Mouse (Mus musculus) myocyte (in vitro differentiated cells): ENCODE data around the gene Nrip1. TPM values are rescaled to one million over a fixed set of nuclear protein-coding genes. Genes with fewer than 3 reads are reported as not detected.
A peak's percentile ranks its signal among the peaks of the same experiment; 100 is the strongest.

Source experiments
- H3K27me3 ChIP-seq: one replicate; pipeline ENCODE4 v1.6.1; 2011; ENCODE audit not compliant: control insufficient read depth, insufficient read depth, insufficient read length
- H3K36me3 ChIP-seq: one replicate; pipeline ENCODE4 v1.6.1; 2011; ENCODE audit not compliant: control insufficient read depth, insufficient read depth
- H3K4me2 ChIP-seq: one replicate; pipeline ENCODE4 v1.6.1; 2011; ENCODE audit warnings: low read depth, control low read depth
- H3K4me3 ChIP-seq: one replicate; pipeline ENCODE4 v1.5.1; 2011; ENCODE audit warnings: mild to moderate bottlenecking, control low read depth, moderate library complexity
- H3K79me2 ChIP-seq: one replicate; pipeline ENCODE4 v1.6.1; 2011; ENCODE audit not compliant: control insufficient read depth, insufficient read depth
- H3ac ChIP-seq: one replicate; pipeline ENCODE4 v1.6.1; 2011; ENCODE audit not compliant: control insufficient read depth, insufficient read length
- CEBPB ChIP-seq: IDR thresholded peaks from 2 replicates; pipeline ENCODE4 v1.6.1; 2011; ENCODE audit warnings: mild to moderate bottlenecking, moderate library complexity; ENCODE audit not compliant: poor library complexity, insufficient read depth, severe bottlenecking
- E2F4 ChIP-seq: IDR thresholded peaks from one replicate; pipeline ENCODE4 v1.6.1; 2011; ENCODE audit warnings: mild to moderate bottlenecking, control low read depth, moderate library complexity; ENCODE audit not compliant: insufficient read depth
- MAX ChIP-seq: IDR thresholded peaks from one replicate; pipeline ENCODE4 v1.6.1; 2011; ENCODE audit warnings: low read depth, mild to moderate bottlenecking, control low read depth
- MYOD1 ChIP-seq, 3 experiments: IDR thresholded peaks; one replicate each; pipeline ENCODE4 v1.6.1; 2011; ENCODE audit warnings: control low read depth in 2 of 3, low read depth in 2 of 3, mild to moderate bottlenecking in 2 of 3, moderate library complexity in 1 of 3; ENCODE audit not compliant: insufficient read length in 2 of 3, control insufficient read depth in 1 of 3
- MYOG ChIP-seq, 3 experiments: IDR thresholded peaks; one replicate each; pipeline ENCODE4 v1.6.1; 2011; ENCODE audit warnings: control low read depth in 2 of 3, low read depth in 2 of 3, mild to moderate bottlenecking in 2 of 3; ENCODE audit not compliant: insufficient read length in 2 of 3, control insufficient read depth in 1 of 3, insufficient read depth in 1 of 3
- POLR2A ChIP-seq: IDR thresholded peaks from one replicate; pipeline ENCODE4 v1.6.1; 2011; ENCODE audit warnings: low read depth, mild to moderate bottlenecking, control low read depth, moderate library complexity; ENCODE audit not compliant: insufficient read length
- POLR2AphosphoS2 ChIP-seq: IDR thresholded peaks from one replicate; pipeline ENCODE4 v1.6.1; 2011; ENCODE audit warnings: low read depth, control low read depth; ENCODE audit not compliant: insufficient read length
- REST ChIP-seq: IDR thresholded peaks from one replicate; pipeline ENCODE4 v1.6.1; 2011; ENCODE audit warnings: mild to moderate bottlenecking, control low read depth, moderate library complexity; ENCODE audit not compliant: insufficient read depth, insufficient read length
- SRF ChIP-seq: IDR thresholded peaks from one replicate; pipeline ENCODE4 v1.6.1; 2011; ENCODE audit warnings: low read depth; ENCODE audit not compliant: control insufficient read depth, insufficient read length
- TCF12 ChIP-seq: IDR thresholded peaks from one replicate; pipeline ENCODE4 v1.6.1; 2011; ENCODE audit warnings: mild to moderate bottlenecking, control low read depth; ENCODE audit not compliant: poor library complexity, insufficient read depth, severe bottlenecking
- TCF3 ChIP-seq: IDR thresholded peaks from one replicate; pipeline ENCODE4 v1.6.1; 2011; ENCODE audit warnings: low read depth, control low read depth; ENCODE audit not compliant: insufficient read length
- USF1 ChIP-seq: IDR thresholded peaks from one replicate; pipeline ENCODE4 v1.6.1; 2011; ENCODE audit warnings: low read depth, mild to moderate bottlenecking, control low read depth, moderate library complexity
- polyA plus RNA-seq: library from polyadenylated mRNA; unstranded; fragments of >200 nt; fragmentation: generic; extraction: Trizol; gene quantifications from one replicate; pipeline ENCODE4 v1.2.1, GENCODE M21; 2012; ENCODE audit warnings: missing spikeins

Gene Nrip1
- polyA plus RNA-seq, 1 experiment = 3.9 TPM

- H3K36me3 ChIP-seq = no peaks in the 10 kb centered on the region
- TF ChIP-seq MYOG (IDR thresholded peaks at IDR 0.05; ENCODE audit: control insufficient read depth in 1 of 3, insufficient read depth in 1 of 3, insufficient read length in 2 of 3, low read depth in 2 of 3) (no peak), POLR2AphosphoS2 (no peak), REST (no peak), USF1 (no peak), MYOD1 (IDR thresholded peaks at IDR 0.05; ENCODE audit: control insufficient read depth in 1 of 3, insufficient read length in 2 of 3, low read depth in 2 of 3) (no peak), TCF3 (no peak), POLR2A (no peak), TCF12 (no peak), CEBPB (no peak), SRF (no peak), MAX (no peak), E2F4 (no peak)
- peaks cover 4% of the 10 kb centered on the region for H3K79me2 ChIP-seq
- no peak overlapping the region for H3K4me2 ChIP-seq
- no peaks in the 10 kb centered on the region for H3K27me3 ChIP-seq
- no peak overlapping the region for H3K4me3 ChIP-seq
- no peak overlapping the region for H3ac ChIP-seq
Observed at GRCm38 (mm10) chr16:76376661-76377060, 3.0 kb upstream of the Nrip1 start.

GRCm38 (mm10) chr16:76372941-76373561 is 576 bp downstream of the Nrip1 start:
- H3K36me3 ChIP-seq = no peaks in the 10 kb centered on the region
- peak overlapping the region; percentile 74 for H3K4me2 ChIP-seq

GRCm38 (mm10) chr16:76372045-76372940 is 1.3 kb downstream of the Nrip1 start:
- H3K27me3 ChIP-seq = no peaks in the 10 kb centered on the region
- H3K36me3 ChIP-seq = no peaks in the 10 kb centered on the region
- peaks cover 48% of the 10 kb centered on the region for H3K79me2 ChIP-seq
- no peak for TF ChIP-seq TCF3
- peak; percentile 3 for TF ChIP-seq E2F4
- TF ChIP-seq MYOG (IDR thresholded peaks at IDR 0.05; ENCODE audit: control insufficient read depth in 1 of 3, insufficient read depth in 1 of 3, insufficient read length in 2 of 3, low read depth in 2 of 3) = peak in 1 of 3 experiments; percentile 40
- no peak for TF ChIP-seq POLR2AphosphoS2
- TF ChIP-seq SRF = no peak
- H3K4me2 ChIP-seq = peak overlapping the region; percentile 89
- peak overlapping the region; percentile 50 for H3K4me3 ChIP-seq
- peak overlapping the region; percentile 97 for H3ac ChIP-seq

More at GRCm38 (mm10) chr16:76372941-76373561, 576 bp downstream of the Nrip1 start:
- TF ChIP-seq REST (peak; percentile 33), TCF3 (no peak), MAX (no peak), MYOG (IDR thresholded peaks at IDR 0.05; ENCODE audit: control insufficient read depth in 1 of 3, insufficient read depth in 1 of 3, insufficient read length in 2 of 3, low read depth in 2 of 3) (peak in 1 of 3 experiments; percentile 16), TCF12 (no peak), USF1 (no peak), E2F4 (no peak), MYOD1 (IDR thresholded peaks at IDR 0.05; ENCODE audit: control insufficient read depth in 1 of 3, insufficient read length in 2 of 3, low read depth in 2 of 3) (peak in 1 of 3 experiments; percentile 40), CEBPB (no peak), SRF (no peak), POLR2AphosphoS2 (peak; percentile 90), POLR2A (peak; percentile 95)
- peaks cover 40% of the 10 kb centered on the region for H3K79me2 ChIP-seq
- H3K4me3 ChIP-seq = peak overlapping the region; percentile 50
- no peaks in the 10 kb centered on the region for H3K27me3 ChIP-seq
- peak overlapping the region; percentile 97 for H3ac ChIP-seq

GRCm38 (mm10) chr16:76371614-76371917 is 2.1 kb downstream of the Nrip1 start:
- Histone ChIP-seq H3K4me2 (peak overlapping the region; percentile 89), H3K4me3 (peak overlapping the region; percentile 50), H3K79me2 (peaks cover 55% of the 10 kb centered on the region), H3K36me3 (no peaks in the 10 kb centered on the region), H3ac (peak overlapping the region; percentile 97), H3K27me3 (no peaks in the 10 kb centered on the region)
- TF ChIP-seq USF1 (no peak), E2F4 (no peak), MYOG (IDR thresholded peaks at IDR 0.05; ENCODE audit: control insufficient read depth in 1 of 3, insufficient read depth in 1 of 3, insufficient read length in 2 of 3, low read depth in 2 of 3) (no peak), TCF12 (no peak)
